Mouse (Mus musculus): ENCODE results near the gene Gtf2ird1.
A peak's percentile ranks its signal among the peaks of the same experiment; 100 is the strongest.
"Not testable (repeated sequence)": the region's sequence is repeated elsewhere in the genome, so short reads cannot be mapped to it uniquely, and the experiment has no call there.

Gtf2ird1 gene

DNA sequence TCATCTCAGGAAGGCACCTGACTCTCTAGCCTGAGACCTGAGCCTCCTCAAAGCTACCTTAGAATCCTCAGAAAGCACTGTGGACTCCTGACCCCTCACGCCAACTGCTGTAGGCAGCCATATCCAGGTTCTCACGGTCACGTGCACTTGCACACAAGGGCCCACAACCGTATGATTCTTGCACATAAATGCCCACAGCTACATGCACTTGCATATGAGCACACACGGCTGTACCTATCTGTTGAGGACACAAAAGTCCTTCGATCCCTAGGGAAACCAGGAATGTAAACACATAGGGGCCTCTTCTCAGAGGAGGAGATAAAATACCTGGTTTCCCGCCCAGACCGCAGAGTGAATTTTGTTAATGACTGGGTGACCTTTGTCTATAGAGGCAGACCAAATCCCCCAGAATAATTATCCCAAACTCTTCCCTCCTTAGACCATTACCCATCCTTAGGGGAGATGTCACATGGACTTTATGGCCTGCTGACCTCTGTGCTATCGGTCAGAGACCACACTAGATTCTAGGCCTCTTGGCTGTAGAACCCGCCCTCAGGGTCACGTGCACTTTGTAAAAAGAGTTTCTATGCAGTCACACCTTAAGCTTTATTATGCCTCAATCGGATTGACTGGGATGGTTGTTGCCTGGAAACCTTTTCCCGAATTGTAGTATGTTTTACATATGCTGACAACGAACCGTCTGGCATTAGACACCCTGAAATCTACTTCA, 58.9 kb downstream of the Gtf2ird1 start:
- DNase-seq: no peak

GRCm38 (mm10) chr5:134396519-134396918, 60.0 kb downstream of the Gtf2ird1 start:
- DNase-seq: no peak

GRCm38 (mm10) chr5:134394624-134395023, 61.9 kb downstream of the Gtf2ird1 start:
- peak; percentile 75 for DNase-seq

- peak; percentile 50 for DNase-seq
Measured at GRCm38 (mm10) chr5:134393624-134394023, 62.9 kb downstream of the Gtf2ird1 start.

- DNase-seq: peak; percentile 82
Measured at GRCm38 (mm10) chr5:134385106-134385505, 71.4 kb downstream of the Gtf2ird1 start.

DNA sequence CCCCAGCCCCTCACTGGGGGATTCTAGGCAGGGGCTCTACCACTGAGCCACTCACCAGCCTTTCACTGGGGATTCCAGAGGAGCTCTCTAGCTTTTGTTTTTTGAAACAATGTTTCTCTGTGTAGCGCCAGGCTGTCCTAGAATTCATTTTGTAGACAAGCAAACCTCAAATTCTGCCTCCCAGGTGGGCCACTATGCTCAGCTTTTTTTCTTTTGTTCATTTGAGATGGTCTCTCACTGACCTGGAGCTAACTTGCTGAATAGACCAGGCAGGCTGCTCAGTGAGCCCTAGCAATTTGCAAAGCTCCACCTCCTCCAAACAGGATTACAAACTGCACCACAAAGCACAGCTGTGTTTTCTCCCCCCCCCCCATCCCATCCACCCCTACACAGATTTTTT, 81.3 kb downstream of the Gtf2ird1 start:
- no peak for DNase-seq

GRCm38 (mm10) chr5:134374546-134374945, 82.0 kb downstream of the Gtf2ird1 start:
- DNase-seq: peak; percentile 68

DNA sequence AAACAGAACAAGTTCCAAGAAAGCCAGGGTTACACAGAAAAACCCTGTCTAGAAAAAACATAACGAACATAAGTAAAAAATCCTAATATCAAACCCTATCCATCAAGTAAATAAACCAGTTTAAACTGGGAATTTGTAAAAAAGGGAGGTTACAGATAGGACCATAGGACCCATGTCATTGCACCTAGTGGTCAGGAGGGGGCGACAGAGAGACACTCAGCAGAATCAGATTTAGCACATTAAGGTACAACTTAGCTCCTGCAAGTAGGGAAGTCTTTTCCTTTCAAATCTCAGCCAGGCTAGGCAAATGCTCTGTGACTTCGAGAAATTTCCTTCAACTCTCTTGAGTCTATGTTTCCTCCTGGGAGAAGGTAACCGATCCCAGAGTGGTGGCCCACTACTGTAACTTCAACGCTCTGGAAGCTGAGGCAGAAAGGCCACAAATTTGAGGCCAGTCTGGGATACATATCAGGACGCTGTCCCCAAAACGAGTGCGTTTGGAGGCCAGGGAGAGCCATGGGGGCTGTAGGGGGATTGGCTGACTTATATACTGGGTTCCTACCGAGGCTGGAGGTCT, 82.5 kb downstream of the Gtf2ird1 start:
- DNase-seq: peak; percentile 81

DNA sequence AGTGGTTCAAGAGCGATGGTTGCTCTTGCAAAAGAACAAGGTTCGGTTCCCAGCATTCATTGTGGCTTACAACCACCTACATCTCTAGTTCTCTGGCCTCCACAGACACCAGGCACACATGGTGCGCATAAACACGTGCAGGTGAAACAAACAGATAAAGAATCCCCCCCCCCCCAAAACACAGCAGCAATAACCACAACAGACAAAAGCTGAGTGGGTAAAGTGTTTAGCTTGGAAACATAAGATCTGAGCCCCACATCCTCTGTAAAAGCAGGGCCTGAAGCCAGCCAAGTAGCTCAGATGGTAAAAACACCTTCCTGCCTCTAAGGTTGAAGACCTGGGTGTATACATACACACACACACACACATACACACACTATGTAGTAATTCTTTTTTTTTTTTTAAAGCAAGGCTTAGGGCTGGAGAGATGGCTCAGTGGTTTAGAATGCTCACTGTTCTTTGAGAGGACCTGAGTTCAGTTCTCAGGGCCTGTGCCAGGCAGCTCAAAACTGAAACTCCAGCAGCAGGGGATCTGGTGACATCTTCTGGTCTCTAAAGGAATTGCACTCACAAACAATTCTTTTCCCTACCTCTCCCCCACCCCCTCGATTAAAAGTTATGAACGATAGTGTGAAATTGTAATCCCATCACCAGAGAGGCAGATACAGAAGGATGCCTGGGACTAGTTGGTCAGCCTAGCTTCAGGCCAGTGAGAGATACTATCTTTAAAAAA, 83.4 kb downstream of the Gtf2ird1 start:
- no peak for DNase-seq

DNA sequence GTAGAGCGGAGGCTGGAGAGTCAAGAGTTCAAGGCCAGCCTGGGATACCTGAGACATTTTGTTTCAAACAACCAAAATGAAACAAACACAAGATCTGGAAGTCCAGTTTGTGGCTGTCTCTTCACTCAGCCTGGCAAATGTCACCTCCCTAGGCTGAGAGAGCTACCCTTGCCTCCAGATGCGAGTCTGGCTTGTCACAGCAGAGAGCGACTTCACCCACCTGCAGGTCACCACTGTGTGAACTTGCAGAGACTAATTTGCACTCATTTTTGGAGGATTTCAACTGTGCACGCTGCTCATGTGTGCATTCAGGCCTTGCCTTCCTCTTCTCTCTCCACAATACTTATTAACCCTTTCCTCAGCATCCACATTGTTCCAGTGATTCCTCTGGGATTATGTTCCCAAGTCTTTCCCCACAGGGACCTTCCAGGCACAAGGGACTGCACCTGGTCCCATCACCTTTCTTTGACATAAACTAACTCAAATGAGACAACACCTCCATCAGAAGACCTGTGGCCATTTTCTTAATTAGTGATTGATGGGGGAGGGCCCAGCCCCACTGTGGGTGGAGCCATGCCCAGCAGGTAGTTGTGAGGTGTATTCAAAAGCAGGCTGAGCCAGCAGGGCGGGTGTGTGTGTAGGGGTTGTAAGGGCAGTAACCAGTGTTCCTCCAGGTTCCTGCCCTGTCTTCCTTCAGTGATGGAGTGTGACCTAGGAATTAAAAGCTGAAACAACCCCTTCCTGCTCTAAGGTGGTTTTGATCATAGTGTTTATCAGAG, 84.8 kb downstream of the Gtf2ird1 start:
- DNase-seq: no peak

- DNase-seq: no peak
Measured at GRCm38 (mm10) chr5:134370831-134371230, 85.7 kb downstream of the Gtf2ird1 start.

DNA sequence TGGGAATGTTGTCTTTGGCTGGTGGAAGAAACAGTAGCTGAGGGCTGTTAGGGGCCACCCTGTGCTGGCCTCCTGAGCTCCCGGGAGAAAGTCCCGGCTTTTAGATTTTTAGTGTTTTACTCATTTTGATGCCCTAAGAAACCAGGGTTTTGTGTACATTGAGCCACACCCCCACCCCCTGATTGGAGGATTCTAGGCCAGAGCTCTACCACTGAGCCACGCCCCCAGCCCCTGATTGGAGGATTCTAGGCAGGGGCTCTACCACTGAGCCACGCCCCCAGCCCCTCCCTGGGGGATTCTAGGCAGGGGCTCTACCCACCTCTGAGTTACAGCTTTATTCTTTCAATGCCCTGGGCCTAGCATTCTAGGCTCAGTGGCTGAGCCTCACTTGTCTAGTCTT, 97.4 kb downstream of the Gtf2ird1 start:
- DNase-seq: no peak

GRCm38 (mm10) chr5:134355372-134355771, 101.1 kb downstream of the Gtf2ird1 start:
- not testable (repeated sequence) for DNase-seq

- DNase-seq: no peak
Measured at GRCm38 (mm10) chr5:134353117-134353516, 103.4 kb downstream of the Gtf2ird1 start.

DNA sequence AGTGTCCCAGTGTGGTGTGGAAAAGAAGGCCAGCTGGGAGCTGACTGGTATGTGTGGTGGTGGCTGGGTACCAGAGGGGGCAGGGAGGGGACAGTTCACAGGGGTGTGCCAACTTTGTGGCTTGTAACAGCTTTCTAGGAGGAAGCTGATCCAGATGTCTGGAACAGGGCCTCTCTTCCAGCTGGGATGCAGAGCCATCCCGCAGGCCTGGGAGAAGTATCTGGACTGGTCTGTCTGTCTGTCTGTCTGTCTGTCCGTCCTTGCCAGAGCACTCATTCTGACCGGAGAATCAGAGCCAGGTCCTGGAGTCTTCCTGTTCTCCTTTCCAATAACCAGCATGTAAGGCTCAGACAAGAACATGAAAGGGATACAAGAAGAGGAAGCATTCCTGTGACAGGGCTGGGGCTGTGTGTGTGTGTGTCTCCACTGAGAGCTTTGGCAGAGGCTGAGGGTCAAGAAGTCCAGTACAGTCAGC, 104.0 kb downstream of the Gtf2ird1 start:
- no peak for DNase-seq

DNA sequence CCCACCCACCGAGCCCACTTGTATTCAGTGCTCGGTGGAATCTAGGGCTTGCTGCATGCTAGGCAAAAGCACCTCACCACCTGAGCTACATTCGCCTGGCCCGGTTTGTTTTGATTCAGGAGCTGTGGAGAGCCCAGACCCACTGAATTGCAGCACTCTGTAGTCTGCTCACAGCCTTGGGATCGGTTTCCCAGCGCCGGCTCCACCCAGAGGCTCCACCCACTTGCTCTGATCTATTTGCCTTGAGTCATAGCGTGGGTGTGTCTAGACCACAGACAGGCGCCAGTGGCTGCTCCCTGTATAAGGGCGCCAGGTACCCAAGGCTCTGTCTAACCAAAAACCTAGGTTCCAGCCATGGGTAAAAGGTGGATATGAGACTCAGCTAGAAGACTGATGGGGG, 105.9 kb downstream of the Gtf2ird1 start:
- DNase-seq: peak; percentile 64

GRCm38 (mm10) chr5:134347066-134347465, 109.5 kb downstream of the Gtf2ird1 start:
- DNase-seq: no peak

GRCm38 (mm10) chr5:134345449-134345848, 111.1 kb downstream of the Gtf2ird1 start:
- DNase-seq: no peak

DNA sequence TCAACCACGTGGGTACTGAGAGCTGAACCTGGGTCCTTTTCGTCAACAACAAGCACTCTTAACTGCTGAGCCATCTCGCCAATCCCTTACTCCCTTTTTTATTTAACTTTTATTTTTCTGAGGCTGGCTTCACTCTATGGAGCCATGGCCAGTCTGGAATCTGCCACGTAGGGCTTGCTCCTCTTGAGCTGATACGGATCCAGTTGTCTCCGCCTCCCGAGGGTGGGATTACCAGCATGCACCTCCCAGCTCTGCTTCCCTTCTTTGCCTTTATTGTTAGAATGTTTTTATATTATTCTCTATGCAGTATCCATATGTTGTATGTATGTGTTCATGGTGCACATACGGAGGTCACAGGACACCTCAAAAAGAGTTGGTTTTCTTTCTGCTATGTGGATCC, 112.4 kb downstream of the Gtf2ird1 start:
- DNase-seq: no peak

DNA sequence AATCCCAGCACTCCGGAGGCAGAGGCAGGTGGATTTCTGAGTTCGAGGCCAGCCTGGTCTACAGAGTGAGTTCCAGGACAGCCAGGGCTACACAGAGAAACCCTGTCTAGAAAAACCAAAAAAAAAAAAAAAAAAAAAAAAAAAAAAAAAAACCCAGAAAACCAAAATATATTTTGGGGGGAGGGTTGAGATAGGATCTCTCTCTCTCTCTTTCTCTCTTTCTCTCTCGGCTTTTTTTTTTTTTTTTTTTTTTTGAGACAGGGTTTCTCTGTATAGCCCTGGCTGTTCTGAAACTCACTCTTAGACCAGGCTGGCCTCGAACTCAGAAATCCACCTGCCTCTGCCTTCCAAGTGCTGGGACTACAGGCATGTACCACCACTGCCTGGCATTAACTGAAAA, 113.0 kb downstream of the Gtf2ird1 start:
- DNase-seq: not testable (repeated sequence)

GRCm38 (mm10) chr5:134342503-134343205, 113.9 kb downstream of the Gtf2ird1 start:
- DNase-seq: peak; percentile 47

DNA sequence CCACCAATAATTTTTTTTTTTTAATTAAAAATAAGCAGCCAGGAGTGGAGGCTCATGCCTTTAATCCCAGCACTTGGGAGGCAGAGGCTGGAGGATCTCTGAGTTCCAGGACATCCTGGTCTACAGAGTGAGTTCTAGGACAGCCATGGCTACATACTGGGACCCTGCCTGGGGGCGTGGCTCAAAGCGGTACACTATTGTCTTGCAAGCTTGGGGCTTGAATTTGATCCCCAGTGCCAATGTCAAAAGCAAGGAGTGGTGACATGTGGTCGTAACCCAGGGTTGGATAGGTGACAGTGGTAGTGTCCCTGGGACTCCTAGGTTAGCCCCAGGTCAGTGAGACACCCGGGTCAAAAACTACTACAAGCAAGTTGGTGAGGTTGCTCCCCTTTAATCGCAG, 114.8 kb downstream of the Gtf2ird1 start:
- no peak for DNase-seq

Measured in kidney, postnatal 14 days (tissue).